19 mouse cellular contexts compared by ENCODE assay signal in the genomic region with DNA sequence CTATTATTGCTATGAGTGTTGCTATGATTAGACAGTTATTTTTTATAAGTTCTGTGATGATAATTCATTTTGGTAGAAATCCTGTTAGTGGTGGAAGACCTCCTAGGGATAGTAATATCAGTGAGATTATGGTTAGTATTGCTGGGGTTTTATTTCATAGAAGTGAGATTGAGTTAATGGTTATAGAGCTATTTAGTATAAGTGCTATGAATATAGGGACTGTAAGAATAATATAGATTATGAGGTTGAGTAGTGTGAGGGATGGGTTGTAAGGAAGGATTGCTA. TPM values are rescaled to one million over a fixed set of nuclear protein-coding genes. Genes with fewer than 3 reads are reported as not detected.
DNase-seq lines count a peak whose midpoint lies in the region; ATAC-seq and TF ChIP-seq lines count a peak whose summit lies in the region.
"Had no signal": no experiment of that assay in that cellular context is flagged by ENCODE, and none has a peak within 500 bp of the region (broad histone marks: within the 10 kb centered on the region; RNA-seq: fewer than 3 reads in every experiment).

No protein-coding gene starts in this region.

- TF ChIP-seq POLR2A in lung, adult 2 months (IDR thresholded peaks at IDR 0.05; ENCODE audit: borderline replicate concordance, extremely low read depth, low read depth, low read length), result no peak

- TF ChIP-seq CTCF in lung, adult 2 months (IDR thresholded peaks at IDR 0.05; ENCODE audit: insufficient read depth, low read length), result no peak

- peak; percentile 83 for DNase-seq in 3134 (ENCODE audit: extremely low read depth, insufficient read length, low spot score)
- DNase-seq in 416B (ENCODE audit: low read depth), result peak; percentile 51
- DNase-seq in R1 (ENCODE audit: low read depth, low spot score), result peak; percentile 66
- no peak for DNase-seq in lung, adult 2 months
- DNase-seq: adrenal gland, adult 2 months; adrenal gland, postnatal 10 days; adrenal gland, postnatal 25 days; cerebellum, adult 11 months; cerebellum, adult 2 months; cerebellum, adult 9-10 months; cerebellum, postnatal 10 days; forebrain, postnatal 0 days had no signal

- no peak for ATAC-seq in megakaryocyte, adult 5-6 weeks (ENCODE audit: poor library complexity, severe bottlenecking)

- no peaks in the 10 kb centered on the region for H3K4me1 ChIP-seq in lung, adult 2 months (ENCODE audit: control insufficient read depth, insufficient read depth, low read length)
- H3K4me1 ChIP-seq: embryonic facial prominence, embryonic 10.5 days; embryonic facial prominence, embryonic 12.5 days; forebrain, embryonic 13.5 days; forebrain, embryonic 15.5 days had no signal

- H3K4me3 ChIP-seq in lung, adult 2 months (replicated peaks; ENCODE audit: extremely low read depth, low read depth, low read length), result no peak overlapping the region
- H3K4me3 ChIP-seq: embryonic facial prominence, embryonic 10.5 days; embryonic facial prominence, embryonic 12.5 days; forebrain, embryonic 13.5 days; forebrain, embryonic 15.5 days had no signal

RNA-seq across cellular contexts. Expression of gene Gad2, which starts 31.9 kb away (rescaled TPM):
- polyA plus RNA-seq in lung, adult 2 months (2012; rRNA removed), result not detected in 2 replicates
- not detected in 2 replicates for total RNA-seq in megakaryocyte, adult 5-6 weeks (2015)
- total RNA-seq in megakaryocyte, adult 5-6 weeks (2017), result not detected in 2 replicates
- total RNA-seq: adrenal gland, adult 2 months; adrenal gland, postnatal 25 days had no signal
- polyA plus RNA-seq: adrenal gland, adult 2 months; C2C12; Patski had no signal
